ENCODE assay signal across 8 mouse cellular contexts in the genomic region with DNA sequence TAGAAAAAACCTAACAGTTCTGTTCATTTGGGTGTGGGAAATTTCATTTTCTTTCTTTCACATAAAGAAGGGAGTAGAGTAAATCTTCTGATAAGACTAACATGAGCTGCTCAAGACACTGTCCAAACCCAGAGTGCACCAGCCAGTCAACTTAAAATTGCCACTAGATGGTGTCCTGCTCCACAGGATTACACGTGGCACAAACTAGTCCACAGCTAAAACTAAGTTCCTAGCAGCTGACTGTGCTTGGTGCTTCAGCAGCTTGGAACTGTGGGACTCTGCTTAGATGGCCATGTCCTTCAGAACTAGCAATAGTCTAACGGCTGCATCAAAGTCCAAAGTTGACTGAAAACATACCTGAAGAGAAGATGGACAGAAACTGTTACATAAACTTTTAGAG. TPM values are rescaled to one million over a fixed set of nuclear protein-coding genes. Genes with fewer than 3 reads are reported as not detected.
DNase-seq lines count a peak whose midpoint lies in the region; ATAC-seq and TF ChIP-seq lines count a peak whose summit lies in the region.

No protein-coding gene starts in this region.

- H3K27ac ChIP-seq in CH12.LX (ENCODE audit: insufficient read depth, low read depth), result no peak overlapping the region
- H3K27ac ChIP-seq in heart, embryonic 13.5 days (replicated peaks), result peak overlapping the region; percentile 68
- H3K27ac ChIP-seq in liver, embryonic 14.5 days, result no peak overlapping the region
- H3K27ac ChIP-seq in neural tube, embryonic 12.5 days, result no peak overlapping the region
- H3K27ac ChIP-seq in thymus, adult 2 months (ENCODE audit: control insufficient read depth, insufficient read depth, low read length), result no peak overlapping the region

- ATAC-seq in heart, embryonic 13.5 days (ENCODE audit: extremely low read depth, insufficient number of reproducible peaks, low FRiP score, low TSS enrichment), result no peak
- peak; percentile 55; the same call in 1 of the 2 replicates for ATAC-seq in liver, embryonic 14.5 days (ENCODE audit: insufficient read depth)
- 0 out of 2 replicates have a peak, but pooled peaks have one; percentile 44 for ATAC-seq in neural tube, embryonic 12.5 days (ENCODE audit: low FRiP score, low read depth)

- in situ Hi-C loops in CH12.LX (cut with MboI; ENCODE audit: low pct_ligation_motif_present, low pct_unique_long_range_greater_than_20kb, low sequenced_read_pairs), result loop anchor here (5.0 kb wide), 1 partner anchor 143 kb away; no protein-coding TSS in a partner anchor

- TF ChIP-seq EP300 in CH12.LX (IDR thresholded peaks at IDR 0.05; ENCODE audit: low read length), result no peak
- TF ChIP-seq EP300 in liver, embryonic 14.5 days (IDR thresholded peaks at IDR 0.05; ENCODE audit: low read depth), result no peak

- TF ChIP-seq CTCF in CH12.LX (conservative IDR thresholded peaks at IDR 0.05 in 1 of 2, IDR thresholded peaks at IDR 0.05 in 1 of 2; ENCODE audit: low read depth in 2 of 2, low read length in 2 of 2), result peak; percentile 53 to 92
- peak; percentile 77 for TF ChIP-seq CTCF in liver, embryonic 14.5 days (IDR thresholded peaks at IDR 0.05; ENCODE audit: low read depth)
- TF ChIP-seq CTCF in thymus, adult 2 months (IDR thresholded peaks at IDR 0.05; ENCODE audit: borderline replicate concordance, control insufficient read depth, extremely low read depth, insufficient read depth, low read length, poor library complexity), result no peak

- no peaks in the 10 kb centered on the region for H3K27me3 ChIP-seq in CH12.LX (replicated peaks)
- no peaks in the 10 kb centered on the region for H3K27me3 ChIP-seq in heart, embryonic 13.5 days (replicated peaks)
- H3K27me3 ChIP-seq in liver, embryonic 14.5 days (ENCODE audit: control insufficient read depth, insufficient read depth, low read length), result no peaks in the 10 kb centered on the region
- no peaks in the 10 kb centered on the region for H3K27me3 ChIP-seq in neural tube, embryonic 12.5 days (replicated peaks)
- H3K27me3 ChIP-seq in thymus, adult 2 months (ENCODE audit: control insufficient read depth, insufficient read depth, low read length), result no peaks in the 10 kb centered on the region

- H3K9me3 ChIP-seq in CH12.LX (replicated peaks; ENCODE audit: low read length), result no peaks in the 10 kb centered on the region
- no peaks in the 10 kb centered on the region for H3K9me3 ChIP-seq in heart, embryonic 13.5 days
- no peaks in the 10 kb centered on the region for H3K9me3 ChIP-seq in liver, embryonic 14.5 days (ENCODE audit: control insufficient read depth, low read length)
- H3K9me3 ChIP-seq in neural tube, embryonic 12.5 days, result no peaks in the 10 kb centered on the region

- dilution Hi-C loops in CH12.LX (cut with MboI; ENCODE audit: extremely low pct_ligation_motif_present, extremely low pct_unique_long_range_greater_than_20kb, low sequenced_read_pairs), result no loop called here

- peaks cover 0 to 13% of the 10 kb centered on the region in 2 experiments; a peak in 2 of 4 replicates for H3K4me1 ChIP-seq in CH12.LX (ENCODE audit: control insufficient read depth in 1 of 2, insufficient read depth in 2 of 2)
- peaks cover 41% of the 10 kb centered on the region for H3K4me1 ChIP-seq in heart, embryonic 13.5 days
- H3K4me1 ChIP-seq in liver, embryonic 14.5 days (replicated peaks; ENCODE audit: control insufficient read depth in 2 of 2, insufficient read depth in 2 of 2, low read length in 1 of 2), result no peaks in the 10 kb centered on the region
- no peaks in the 10 kb centered on the region for H3K4me1 ChIP-seq in neural tube, embryonic 12.5 days
- peaks cover 3% of the 10 kb centered on the region; the same call in 1 of the 2 replicates for H3K4me1 ChIP-seq in thymus, adult 2 months (replicated peaks; ENCODE audit: control insufficient read depth, insufficient read depth, low read length)

- H3K4me2 ChIP-seq in CH12.LX (ENCODE audit: insufficient read depth, low read depth, poor library complexity, severe bottlenecking), result no peak overlapping the region
- no peak overlapping the region for H3K4me2 ChIP-seq in heart, embryonic 13.5 days
- no peak overlapping the region for H3K4me2 ChIP-seq in liver, embryonic 14.5 days (ENCODE audit: low read depth)
- H3K4me2 ChIP-seq in neural tube, embryonic 12.5 days (replicated peaks), result no peak overlapping the region

- peaks cover 6 to 50% of the 10 kb centered on the region in 2 experiments for H3K36me3 ChIP-seq in CH12.LX (replicated peaks in 1 of 2; ENCODE audit: control insufficient read depth in 1 of 2, insufficient read depth in 1 of 2, low read length in 1 of 2)
- H3K36me3 ChIP-seq in heart, embryonic 13.5 days, result peaks cover 50% of the 10 kb centered on the region
- peaks cover 3% of the 10 kb centered on the region; the same call in 1 of the 2 replicates for H3K36me3 ChIP-seq in liver, embryonic 14.5 days (replicated peaks; ENCODE audit: control insufficient read depth, insufficient read depth, low read depth)
- H3K36me3 ChIP-seq in neural tube, embryonic 12.5 days, result no peaks in the 10 kb centered on the region; the same call in 1 of the 2 replicates
- H3K36me3 ChIP-seq in thymus, adult 2 months (ENCODE audit: control insufficient read depth, insufficient read depth, low read length), result peaks cover 8% of the 10 kb centered on the region; the same call in 1 of the 2 replicates

- TF ChIP-seq POLR2A in CH12.LX (IDR thresholded peaks at IDR 0.05; ENCODE audit: low read depth, low read length), result no peak
- TF ChIP-seq POLR2A in thymus, adult 2 months (IDR thresholded peaks at IDR 0.05; ENCODE audit: control insufficient read depth, extremely low read depth, insufficient read depth, low read length, poor library complexity), result no peak

- peak; percentile 94 for TF ChIP-seq RAD21 in CH12.LX (IDR thresholded peaks at IDR 0.05; ENCODE audit: low read depth, low read length)

- peaks cover 8% of the 10 kb centered on the region for H3K79me2 ChIP-seq in CH12.LX (replicated peaks; ENCODE audit: control insufficient read depth, extremely low read depth, insufficient read depth, poor library complexity, severe bottlenecking)

- peak; percentile 75 for DNase-seq in CH12.LX (ENCODE audit: extremely low read depth)
- peak; percentile 91 for DNase-seq in brain, adult 2 months (ENCODE audit: low read depth, low spot score)
- peak; percentile 52 for DNase-seq in fibroblast of lung, adult 2 months (ENCODE audit: low read depth)
- peak; percentile 75 for DNase-seq in kidney, postnatal 10 days
- DNase-seq in liver, embryonic 14.5 days (ENCODE audit: low read depth in 3 of 3, low spot score in 3 of 3), result peak; percentile 26 to 40 (median 33)
- peak; percentile 65 for DNase-seq in thymus, adult 2 months

- no peak overlapping the region for H3K4me3 ChIP-seq in CH12.LX (replicated peaks in 1 of 3; ENCODE audit: low read depth in 2 of 3, low read length in 2 of 3, poor library complexity in 1 of 3)
- no peak overlapping the region for H3K4me3 ChIP-seq in heart, embryonic 13.5 days
- no peak overlapping the region for H3K4me3 ChIP-seq in liver, embryonic 14.5 days (ENCODE audit: insufficient read depth in 1 of 2, low read depth in 2 of 2, low read length in 2 of 2)
- H3K4me3 ChIP-seq in neural tube, embryonic 12.5 days, result no peak overlapping the region
- no peak overlapping the region for H3K4me3 ChIP-seq in thymus, adult 2 months (ENCODE audit: control insufficient read depth, insufficient read depth, low read length)

- 20% methylated on average over 2 of the region's 2 CpGs for WGBS in heart, embryonic 13.5 days
- WGBS in liver, embryonic 14.5 days (ENCODE audit: insufficient replicate concordance), result 17% methylated on average over 2 of the region's 2 CpGs
- WGBS in neural tube, embryonic 12.5 days, result 45% methylated on average over 2 of the region's 2 CpGs
- WGBS in thymus, adult 2 months, result 30% methylated on average over 2 of the region's 2 CpGs

- no peak overlapping the region for H3K9ac ChIP-seq in CH12.LX (ENCODE audit: insufficient read depth, low read depth)
- no peak overlapping the region for H3K9ac ChIP-seq in heart, embryonic 13.5 days
- no peak overlapping the region for H3K9ac ChIP-seq in liver, embryonic 14.5 days (replicated peaks)
- no peak overlapping the region for H3K9ac ChIP-seq in neural tube, embryonic 12.5 days

TF ChIP-seq in CH12.LX, 34 proteins besides CTCF, POLR2A, EP300 and RAD21 (continues in another document):
- no peak for TF ChIP-seq CHD2 (IDR thresholded peaks at IDR 0.05; ENCODE audit: low read length)
- no peak for TF ChIP-seq RCOR1 (conservative IDR thresholded peaks at IDR 0.05; ENCODE audit: low read depth, low read length)
- TF ChIP-seq KAT2A (IDR thresholded peaks at IDR 0.05; ENCODE audit: insufficient replicate concordance, low read length), result no peak
- TF ChIP-seq ETS1 (conservative IDR thresholded peaks at IDR 0.05; ENCODE audit: low read depth, low read length), result no peak
- peak; percentile 53 for TF ChIP-seq ZC3H11A (IDR thresholded peaks at IDR 0.05; ENCODE audit: low read depth, low read length)
- peak; percentile 93 for TF ChIP-seq MYC (IDR thresholded peaks at IDR 0.05; ENCODE audit: low read depth, low read length)
- TF ChIP-seq ELF1 (IDR thresholded peaks at IDR 0.05; ENCODE audit: low read depth, low read length), result no peak
- peak; percentile 78 for TF ChIP-seq MAX (IDR thresholded peaks at IDR 0.05; ENCODE audit: low read length)
- TF ChIP-seq SMC3 (IDR thresholded peaks at IDR 0.05; ENCODE audit: low read depth, low read length), result peak; percentile 90
- TF ChIP-seq IRF4 (IDR thresholded peaks at IDR 0.05; ENCODE audit: low read depth, low read length), result no peak; the same call in 1 of the 2 replicates
- TF ChIP-seq ZMIZ1 (IDR thresholded peaks at IDR 0.05; ENCODE audit: low read depth, low read length), result no peak

RNA-seq across cellular contexts. Expression of a gene that starts 34.0 kb away (rescaled TPM):
- total RNA-seq in CH12.LX (2012; rRNA removed) (under 0.01 TPM in 1 of 2 replicates, not detected in the other), CH12.LX (2014; rRNA removed) (not detected in 2 replicates)
- polyA plus RNA-seq in CH12.LX (2012; ENCODE audit: insufficient read length, low read depth), result 0.10 TPM in 1 of 2 replicates, not detected in the other
- polyA plus RNA-seq in heart, embryonic 13.5 days (2015; fragmentation: Nextera tagmentation; extraction: Ambion mirVana), result 0.06 and 0.15 TPM in 2 replicates
- under 0.01 and 0.02 TPM in 2 replicates for polyA plus RNA-seq in liver, embryonic 14.5 days (2012; rRNA removed)
- not detected in 2 replicates for polyA plus RNA-seq in liver, embryonic 14.5 days (2014; fragmentation: Nextera tagmentation; extraction: Ambion mirVana)
- 4.7 and 4.9 TPM in 2 replicates for polyA plus RNA-seq in neural tube, embryonic 12.5 days (2016; fragmentation: Nextera tagmentation; extraction: Ambion mirVana)
- polyA plus RNA-seq in thymus, adult 2 months (2012; rRNA removed), result 3.0 and 3.3 TPM in 2 replicates

RNA-seq across cellular contexts. Expression of a gene that starts 49.5 kb away (rescaled TPM):
- total RNA-seq in CH12.LX (2012; rRNA removed) (14.8 and 17.6 TPM in 2 replicates), CH12.LX (2014; rRNA removed) (16.5 and 16.9 TPM in 2 replicates)
- 15.4 and 19.5 TPM in 2 replicates for polyA plus RNA-seq in CH12.LX (2012; ENCODE audit: insufficient read length, low read depth)
- polyA plus RNA-seq in heart, embryonic 13.5 days (2015; fragmentation: Nextera tagmentation; extraction: Ambion mirVana), result 29.9 and 30.6 TPM in 2 replicates
- polyA plus RNA-seq in liver, embryonic 14.5 days (2012; rRNA removed), result 6.0 and 7.0 TPM in 2 replicates
- 8.2 and 9.1 TPM in 2 replicates for polyA plus RNA-seq in liver, embryonic 14.5 days (2014; fragmentation: Nextera tagmentation; extraction: Ambion mirVana)
- 11.4 and 13.2 TPM in 2 replicates for polyA plus RNA-seq in neural tube, embryonic 12.5 days (2016; fragmentation: Nextera tagmentation; extraction: Ambion mirVana)
- polyA plus RNA-seq in thymus, adult 2 months (2012; rRNA removed), result 28.5 and 28.6 TPM in 2 replicates

Comparison
In these comparisons a context has a peak if more than half of its experiments do, and no peak if none do; other contexts are left out.
1. DNase-seq: peak in every context shown above with its lines; median percentile 91 in brain, adult 2 months; 75 in CH12.LX; 75 in kidney, postnatal 10 days; 65 in thymus, adult 2 months; 52 in fibroblast of lung, adult 2 months; 33 in liver, embryonic 14.5 days.